Mouse (Mus musculus) erythroblast, embryonic 14.5 days (primary cell): ENCODE data around the gene Slc16a12.

ENCODE experiments used
- GATA1 ChIP-seq: IDR thresholded peaks from 2 replicates; pipeline ENCODE4 v1.6.1; 2012; ENCODE audit warnings: low read length, inconsistent platforms, mixed read lengths
- TAL1 ChIP-seq: IDR thresholded peaks from 3 replicates; pipeline ENCODE4 v1.6.1; 2012; ENCODE audit warnings: low read length, inconsistent platforms, mixed read lengths

GRCm38 (mm10) chr19:34770764-34771163, 23.7 kb upstream of the Slc16a12 start:
- TF ChIP-seq GATA1 (no peak), TAL1 (no peak)
